Mouse (Mus musculus): Measurements from ENCODE around the gene Prickle3. TPM values are rescaled to one million over a fixed set of nuclear protein-coding genes. Genes with fewer than 3 reads are reported as not detected.
A peak's percentile ranks its signal among the peaks of the same experiment; 100 is the strongest.

Prickle3 gene
- polyA plus RNA-seq, 1 experiment from 2014 or later: 3.0 TPM

- ATAC-seq (ENCODE audit: low FRiP score, low read depth): 0 out of 2 replicates have a peak, but pooled peaks have one; percentile 17
- Histone ChIP-seq H3K4me2 (replicated peaks) (peak overlapping the region; percentile 50), H3K27me3 (replicated peaks) (no peaks in the 10 kb centered on the region), H3K27ac (no peak overlapping the region), H3K9me3 (no peaks in the 10 kb centered on the region), H3K36me3 (no peaks in the 10 kb centered on the region), H3K4me3 (no peak overlapping the region), H3K4me1 (no peaks in the 10 kb centered on the region), H3K9ac (no peak overlapping the region)
- 16% methylated on average over 15 of the region's 15 CpGs for whole genome bisulfite sequencing
Observed at GRCm38 (mm10) chrX:7658031-7658784, 1.1 kb downstream of the Prickle3 start.

- Histone ChIP-seq H3K4me3 (no peak overlapping the region), H3K36me3 (no peaks in the 10 kb centered on the region), H3K4me1 (no peaks in the 10 kb centered on the region), H3K9ac (no peak overlapping the region), H3K27me3 (replicated peaks) (no peaks in the 10 kb centered on the region), H3K4me2 (replicated peaks) (peak overlapping the region; percentile 50), H3K27ac (no peak overlapping the region), H3K9me3 (no peaks in the 10 kb centered on the region)
- ATAC-seq (ENCODE audit: low FRiP score, low read depth): no peak
- WGBS: 54% methylated on average over 11 of the region's 11 CpGs
Observed at GRCm38 (mm10) chrX:7658785-7659589, 1.9 kb downstream of the Prickle3 start.

- no peaks in the 10 kb centered on the region for H3K27me3 ChIP-seq (replicated peaks)
- no peaks in the 10 kb centered on the region for H3K36me3 ChIP-seq
- 83% methylated on average over 4 of the region's 4 CpGs for WGBS
- H3K27ac ChIP-seq: no peak overlapping the region
- H3K4me1 ChIP-seq: no peaks in the 10 kb centered on the region
- H3K4me3 ChIP-seq: no peak overlapping the region
- no peak for ATAC-seq (ENCODE audit: low FRiP score, low read depth)
- H3K4me2 ChIP-seq (replicated peaks): no peak overlapping the region
- no peak overlapping the region for H3K9ac ChIP-seq
- H3K9me3 ChIP-seq: no peaks in the 10 kb centered on the region
Observed at GRCm38 (mm10) chrX:7661086-7661485, 4.0 kb downstream of the Prickle3 start.

GRCm38 (mm10) chrX:7662936-7663335, 5.9 kb downstream of the Prickle3 start:
- no peak overlapping the region for H3K4me2 ChIP-seq (replicated peaks)
- no peak for ATAC-seq (ENCODE audit: low FRiP score, low read depth)
- WGBS: 53% methylated on average over 3 of the region's 3 CpGs

GRCm38 (mm10) chrX:7664791-7665190, 7.7 kb downstream of the Prickle3 start:
- Histone ChIP-seq H3K4me1 (no peaks in the 10 kb centered on the region), H3K27ac (no peak overlapping the region), H3K27me3 (replicated peaks) (no peaks in the 10 kb centered on the region), H3K36me3 (no peaks in the 10 kb centered on the region), H3K9me3 (no peaks in the 10 kb centered on the region), H3K9ac (no peak overlapping the region), H3K4me2 (replicated peaks) (no peak overlapping the region), H3K4me3 (no peak overlapping the region)
- 91% methylated on average over 11 of the region's 11 CpGs for WGBS
- no peak for ATAC-seq (ENCODE audit: low FRiP score, low read depth)

More at GRCm38 (mm10) chrX:7662936-7663335, 5.9 kb downstream of the Prickle3 start:
- no peak overlapping the region for H3K4me3 ChIP-seq
- no peaks in the 10 kb centered on the region for H3K27me3 ChIP-seq (replicated peaks)
- no peaks in the 10 kb centered on the region for H3K36me3 ChIP-seq
- H3K4me1 ChIP-seq: no peaks in the 10 kb centered on the region
- H3K9ac ChIP-seq: no peak overlapping the region
- no peaks in the 10 kb centered on the region for H3K9me3 ChIP-seq
- H3K27ac ChIP-seq: no peak overlapping the region

GRCm38 (mm10) chrX:7665739-7666502, 8.9 kb downstream of the Prickle3 start:
- no peaks in the 10 kb centered on the region for H3K4me1 ChIP-seq
- ATAC-seq (ENCODE audit: low FRiP score, low read depth): no peak
- no peak overlapping the region for H3K9ac ChIP-seq
- WGBS: 82% methylated on average over 21 of the region's 21 CpGs
- H3K27ac ChIP-seq: no peak overlapping the region
- H3K4me2 ChIP-seq (replicated peaks): no peak overlapping the region
- H3K9me3 ChIP-seq: no peaks in the 10 kb centered on the region
- no peak overlapping the region for H3K4me3 ChIP-seq
- no peaks in the 10 kb centered on the region for H3K36me3 ChIP-seq
- H3K27me3 ChIP-seq (replicated peaks): no peaks in the 10 kb centered on the region

GRCm38 (mm10) chrX:7670390-7670881, 13.4 kb downstream of the Prickle3 start:
- H3K9ac ChIP-seq: 0 out of 2 replicates have a peak overlapping the region, but pooled peaks have one; percentile 26
- H3K4me3 ChIP-seq: peak overlapping the region; percentile 36
- H3K9me3 ChIP-seq: no peaks in the 10 kb centered on the region
- no peaks in the 10 kb centered on the region for H3K4me1 ChIP-seq
- peak overlapping the region; percentile 57 for H3K4me2 ChIP-seq (replicated peaks)
- ATAC-seq (ENCODE audit: low FRiP score, low read depth): peak; percentile 82
- no peak overlapping the region for H3K27ac ChIP-seq
- no peaks in the 10 kb centered on the region for H3K27me3 ChIP-seq (replicated peaks)
- 23% methylated on average over 18 of the region's 19 CpGs for WGBS
- no peaks in the 10 kb centered on the region for H3K36me3 ChIP-seq

GRCm38 (mm10) chrX:7670921-7671623, 14.0 kb downstream of the Prickle3 start, which contains the start of gene Plp2:
Gene Plp2 (minus strand): TSS chrX:7671390.
- Histone ChIP-seq H3K9me3 (no peaks in the 10 kb centered on the region), H3K4me1 (no peaks in the 10 kb centered on the region), H3K9ac (0 out of 2 replicates have a peak within 1 kb of the TSS, but pooled peaks have one; percentile 26), H3K27ac (no peak within 1 kb of the TSS), H3K27me3 (replicated peaks) (no peaks in the 10 kb centered on the region), H3K4me3 (peak within 1 kb of the TSS; percentile 36), H3K36me3 (no peaks in the 10 kb centered on the region), H3K4me2 (replicated peaks) (peak within 1 kb of the TSS; percentile 57)
- ATAC-seq (ENCODE audit: low FRiP score, low read depth): peak; percentile 67
- WGBS: 19% methylated on average over 36 of the region's 36 CpGs

GRCm38 (mm10) chrX:7672739-7673138, 15.7 kb downstream of the Prickle3 start:
- no peaks in the 10 kb centered on the region for H3K36me3 ChIP-seq
- H3K4me1 ChIP-seq: no peaks in the 10 kb centered on the region
- H3K9ac ChIP-seq: no peak overlapping the region
- no peaks in the 10 kb centered on the region for H3K27me3 ChIP-seq (replicated peaks)
- H3K4me3 ChIP-seq: no peak overlapping the region
- no peak for ATAC-seq (ENCODE audit: low FRiP score, low read depth)
- H3K9me3 ChIP-seq: no peaks in the 10 kb centered on the region
- 50% methylated on average over 6 of the region's 6 CpGs for WGBS
- H3K27ac ChIP-seq: no peak overlapping the region
- no peak overlapping the region for H3K4me2 ChIP-seq (replicated peaks)

- H3K27ac ChIP-seq: no peak overlapping the region
- H3K4me1 ChIP-seq: no peaks in the 10 kb centered on the region
- 35% methylated on average over 12 of the region's 12 CpGs for WGBS
- no peaks in the 10 kb centered on the region for H3K36me3 ChIP-seq
- no peak overlapping the region for H3K4me3 ChIP-seq
- no peaks in the 10 kb centered on the region for H3K9me3 ChIP-seq
- no peak for ATAC-seq (ENCODE audit: low FRiP score, low read depth)
- no peak overlapping the region for H3K9ac ChIP-seq
- no peak overlapping the region for H3K4me2 ChIP-seq (replicated peaks)
- no peaks in the 10 kb centered on the region for H3K27me3 ChIP-seq (replicated peaks)
Observed at GRCm38 (mm10) chrX:7673578-7674281, 16.7 kb downstream of the Prickle3 start.

Data from neural tube, embryonic 12.5 days (tissue).